Mouse (Mus musculus) layer of hippocampus, adult 18-20 months (tissue): Measurements from ENCODE around the gene Brwd3. TPM values are rescaled to one million over a fixed set of nuclear protein-coding genes. Genes with fewer than 3 reads are reported as not detected.

ENCODE experiments used
- total RNA-seq, 2 experiments: library from RNA; stranded (reverse); gene quantifications; 2 replicates each; pipeline ENCODE4 v1.2.3; 2021

Gene Brwd3
- total RNA-seq, 2 experiments from 2014 or later: 11.1 to 12.9 TPM

Other genes with a start within 250 kb of the Brwd3 start
- gene Gm379, start 169.5 kb downstream of the Brwd3 start, total RNA-seq: not detected
- 1 to 10 TPM; 9.0 to 9.6 TPM for gene Hmgn5, start 179.0 kb upstream of the Brwd3 start, total RNA-seq